Mouse (Mus musculus) megakaryocyte-erythroid progenitor cell, adult 5-6 weeks (primary cell): ENCODE data around the gene Cdh6. TPM values are rescaled to one million over a fixed set of nuclear protein-coding genes. Genes with fewer than 3 reads are reported as not detected.

Experiments used
- ATAC-seq: replicated peaks from 2 replicates; pipeline ENCODE4 v1.8.0; 2016; ENCODE audit warnings: mild to moderate bottlenecking, inconsistent platforms; ENCODE audit not compliant: severe bottlenecking, poor library complexity, low FRiP score, low TSS enrichment
- total RNA-seq, 2 experiments: library from RNA; stranded (forward) in 1 of 2; stranded (reverse) in 1 of 2; fragments of 200-1000, 215-1000 nt in 1 of 2; fragments of >200 nt in 1 of 2; fragmentation: Nextera tagmentation in 1 of 2; gene quantifications; 2 replicates each; pipeline ENCODE4 v1.2.3; 2014 to 2017

Cdh6 gene
- total RNA-seq, 2 experiments from 2014 or later, result not detected

GRCm38 (mm10) chr15:13076908-13077669 lies 96.4 kb downstream of the Cdh6 start:
- ATAC-seq, result no peak

DNA sequence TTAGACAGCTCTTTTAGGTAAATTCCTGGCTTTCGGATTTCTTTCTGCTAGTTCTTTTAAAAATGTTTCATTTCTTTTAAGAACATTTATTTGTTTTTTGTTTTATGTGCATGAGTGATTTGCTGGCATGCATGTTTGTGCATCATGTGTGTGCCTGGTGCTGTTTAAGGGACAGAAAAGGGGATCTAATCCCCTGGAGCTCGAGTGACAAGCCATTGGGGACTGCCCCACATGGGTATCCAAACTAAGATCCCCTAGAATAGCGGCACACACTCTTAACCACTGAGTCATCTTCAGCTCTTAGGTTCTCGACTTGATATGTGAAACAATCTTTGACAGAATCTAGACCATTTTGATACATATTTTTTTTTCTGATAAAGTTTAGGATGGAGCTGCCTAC lies 99.4 kb downstream of the Cdh6 start:
- ATAC-seq, result no peak

GRCm38 (mm10) chr15:13068213-13068516 lies 105.3 kb downstream of the Cdh6 start:
- ATAC-seq, result no peak

GRCm38 (mm10) chr15:13067429-13068212 lies 105.9 kb downstream of the Cdh6 start:
- ATAC-seq, result no peak

GRCm38 (mm10) chr15:13066765-13067164 lies 106.7 kb downstream of the Cdh6 start:
- no peak for ATAC-seq

- ATAC-seq, result no peak
These were observed 109.8 kb downstream of the Cdh6 start for GRCm38 (mm10) chr15:13063633-13064032.

DNA sequence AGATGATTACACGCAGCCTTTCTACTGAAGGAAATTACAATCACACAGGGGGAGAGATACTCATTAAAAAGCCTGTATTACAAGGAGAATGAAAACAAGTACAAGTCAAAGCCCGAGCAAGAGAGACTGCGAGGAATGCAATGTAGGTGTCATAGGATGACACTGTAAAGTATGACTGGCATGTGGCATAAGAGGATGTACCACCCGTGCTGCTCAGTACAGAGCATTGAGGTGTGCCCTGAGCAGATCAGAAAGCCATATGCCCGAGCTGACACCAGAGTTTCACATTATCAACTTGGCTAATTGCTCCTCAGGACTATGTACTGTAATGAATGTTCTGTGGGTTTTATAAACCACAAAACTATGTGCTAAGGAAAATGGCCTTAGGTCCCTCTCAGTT lies 115.7 kb downstream of the Cdh6 start:
- ATAC-seq, result no peak

DNA sequence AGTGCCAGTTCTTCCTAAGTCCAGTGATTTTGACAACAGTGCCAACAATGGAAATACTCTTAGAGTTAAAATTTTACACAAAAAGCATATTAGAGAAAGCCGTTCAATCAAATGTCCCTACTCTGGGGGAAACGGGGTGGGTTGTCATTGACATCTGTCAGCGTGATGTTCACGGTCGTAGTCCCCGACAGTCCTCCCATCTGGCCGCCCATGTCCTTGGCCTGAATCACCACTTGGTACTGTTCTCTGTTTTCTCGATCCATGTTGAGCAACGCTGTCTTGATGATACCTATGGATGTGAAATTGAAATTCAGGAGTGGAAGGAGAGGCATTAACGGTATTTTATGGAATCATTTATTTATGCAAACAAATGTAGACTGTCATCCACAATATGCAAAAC lies 116.2 kb downstream of the Cdh6 start:
- no peak for ATAC-seq

GRCm38 (mm10) chr15:13047910-13048309 lies 125.6 kb downstream of the Cdh6 start:
- no peak for ATAC-seq

DNA sequence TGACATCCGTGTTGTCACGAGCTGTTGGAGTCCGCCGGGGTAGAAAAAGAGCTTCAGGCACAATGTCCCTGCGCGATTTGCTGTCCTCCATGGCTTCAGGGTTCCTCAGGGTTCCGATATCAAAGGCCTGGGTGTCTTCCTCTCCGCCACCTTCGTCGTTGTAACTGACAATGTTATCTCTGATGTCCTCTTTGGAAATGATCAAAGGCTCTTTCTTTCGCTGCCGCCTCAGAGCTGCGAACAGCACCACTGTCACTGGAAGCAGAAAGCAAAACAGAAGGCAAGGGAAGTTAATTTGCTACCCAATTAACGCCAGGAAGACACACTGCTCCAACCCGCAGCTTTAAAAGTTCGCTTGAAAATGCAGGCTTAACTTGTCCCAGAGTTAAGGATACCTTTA lies 139.0 kb downstream of the Cdh6 start:
- ATAC-seq, result no peak

DNA sequence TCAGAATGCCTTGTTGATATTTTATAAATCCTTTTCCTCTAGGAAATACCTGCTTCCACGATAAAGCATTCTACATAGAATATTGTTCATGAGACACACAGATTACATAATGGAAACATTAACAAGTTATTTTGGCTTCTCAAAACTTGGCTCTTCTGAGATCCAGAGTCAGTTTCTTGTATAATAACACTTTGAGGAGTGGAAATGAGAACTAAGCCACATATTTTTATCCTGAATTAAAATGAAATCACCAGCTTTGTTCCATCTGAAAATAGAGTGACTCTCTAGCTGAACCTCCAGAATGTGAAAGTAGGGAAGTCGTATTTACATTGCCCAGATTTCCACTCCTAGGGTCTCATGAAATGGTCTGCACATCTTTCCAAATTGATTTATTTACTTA lies 142.8 kb downstream of the Cdh6 start:
- ATAC-seq, result no peak

DNA sequence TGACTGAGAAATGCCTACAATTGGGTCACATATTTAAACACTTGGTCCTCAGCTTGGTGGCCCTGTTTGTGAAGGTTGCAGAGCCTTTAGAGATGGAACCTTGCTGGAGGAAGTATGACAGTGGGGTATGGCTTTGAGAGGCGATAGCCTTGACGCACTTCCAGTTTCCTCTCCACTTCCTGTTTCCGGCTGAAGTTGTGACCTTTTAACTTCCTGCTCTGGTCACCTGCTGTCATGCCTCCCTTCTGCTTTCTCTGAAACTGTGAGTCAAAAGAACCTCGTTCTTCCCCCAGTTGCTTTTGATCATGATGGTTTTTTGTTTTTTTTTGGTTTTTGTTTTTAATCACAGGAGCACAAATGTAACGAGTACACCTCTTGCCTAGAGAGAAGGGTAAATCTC lies 146.0 kb downstream of the Cdh6 start:
- ATAC-seq, result no peak

GRCm38 (mm10) chr15:13016756-13017357 lies 156.6 kb downstream of the Cdh6 start:
- ATAC-seq, result no peak

DNA sequence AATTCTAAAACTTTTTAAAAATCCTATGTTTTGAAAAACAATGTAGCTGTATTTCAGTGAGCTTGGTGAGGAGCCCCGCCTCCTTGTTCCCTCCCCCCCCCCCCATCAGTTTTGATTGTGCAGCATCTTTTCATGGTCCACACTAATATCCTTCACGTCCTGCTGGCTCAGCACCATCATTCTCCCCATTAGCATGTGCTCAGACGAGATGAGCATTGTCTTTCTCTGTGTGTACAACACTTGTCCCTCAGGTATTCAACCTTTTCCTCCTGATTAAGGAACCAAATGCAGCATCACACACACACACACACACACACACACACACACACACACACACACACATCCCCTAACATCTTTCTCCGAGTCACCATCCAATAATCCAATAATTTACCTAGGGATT lies 164.7 kb downstream of the Cdh6 start:
- no peak for ATAC-seq

GRCm38 (mm10) chr15:13005934-13006333 lies 167.5 kb downstream of the Cdh6 start:
- ATAC-seq, result no peak

- ATAC-seq, result no peak
These were observed 171.9 kb downstream of the Cdh6 start for GRCm38 (mm10) chr15:13001549-13001948.

GRCm38 (mm10) chr15:12994563-12995359 lies 178.7 kb downstream of the Cdh6 start:
- no peak for ATAC-seq
